Mouse (Mus musculus) hindbrain, embryonic 15.5 days (tissue): ENCODE results near the gene Itm2c. TPM values are rescaled to one million over a fixed set of nuclear protein-coding genes. Genes with fewer than 3 reads are reported as not detected.

Source experiments
- ATAC-seq: fragments of 200-750 bp; cut with Nextera tagmentation; 2 replicates; pipeline ENCODE4 v1.8.0; 2017; ENCODE audit warnings: low read depth, moderate number of reproducible peaks, moderate TSS enrichment; ENCODE audit not compliant: low FRiP score
- H3K27ac ChIP-seq: fragments of 300-500 bp; sonication (generic); replicated peaks from 2 replicates; pipeline ENCODE4 v1.5.1; 2015; ENCODE audit warnings: mild to moderate bottlenecking, inconsistent platforms
- H3K27me3 ChIP-seq: fragments of 300-500 bp; sonication (generic); 2 replicates; pipeline ENCODE4 v1.6.1; 2015; ENCODE audit warnings: control low read depth, inconsistent platforms
- H3K36me3 ChIP-seq: fragments of 300-500 bp; sonication (generic); 2 replicates; pipeline ENCODE4 v1.6.1; 2015; ENCODE audit warnings: control low read depth, inconsistent platforms
- H3K4me1 ChIP-seq: fragments of 300-500 bp; sonication (generic); replicated peaks from 2 replicates; pipeline ENCODE4 v1.6.1; 2015; ENCODE audit warnings: control low read depth, inconsistent platforms
- H3K4me2 ChIP-seq: fragments of 300-500 bp; sonication (generic); 2 replicates; pipeline ENCODE4 v1.6.1; 2015; ENCODE audit warnings: moderate library complexity, mild to moderate bottlenecking, inconsistent platforms
- H3K4me3 ChIP-seq: fragments of 300-500 bp; sonication (generic); 2 replicates; pipeline ENCODE4 v1.5.1; 2015; ENCODE audit warnings: mild to moderate bottlenecking, inconsistent platforms
- H3K9ac ChIP-seq: fragments of 300-500 bp; sonication (generic); 2 replicates; pipeline ENCODE4 v1.6.1; 2015; ENCODE audit warnings: inconsistent platforms
- H3K9me3 ChIP-seq: fragments of 300-500 bp; sonication (generic); 2 replicates; pipeline ENCODE4 v1.6.1; 2016; ENCODE audit warnings: control low read depth, inconsistent platforms
- WGBS: fragments of 180-500 bp; shearing (Covaris S2); methylation state at CpG from one replicate; pipeline ENCODE4 v1.1.7; 2015; 5-methylcytosine and 5-hydroxymethylcytosine counted together
- polyA plus RNA-seq: library from polyadenylated mRNA; unstranded; fragments of >200 nt; fragmentation: Nextera tagmentation; extraction: Ambion mirVana; gene quantifications from 2 replicates; pipeline ENCODE4 v1.2.1, GENCODE M21; 2015

The Itm2c gene
- polyA plus RNA-seq = 204 TPM in 2 replicates

DNA sequence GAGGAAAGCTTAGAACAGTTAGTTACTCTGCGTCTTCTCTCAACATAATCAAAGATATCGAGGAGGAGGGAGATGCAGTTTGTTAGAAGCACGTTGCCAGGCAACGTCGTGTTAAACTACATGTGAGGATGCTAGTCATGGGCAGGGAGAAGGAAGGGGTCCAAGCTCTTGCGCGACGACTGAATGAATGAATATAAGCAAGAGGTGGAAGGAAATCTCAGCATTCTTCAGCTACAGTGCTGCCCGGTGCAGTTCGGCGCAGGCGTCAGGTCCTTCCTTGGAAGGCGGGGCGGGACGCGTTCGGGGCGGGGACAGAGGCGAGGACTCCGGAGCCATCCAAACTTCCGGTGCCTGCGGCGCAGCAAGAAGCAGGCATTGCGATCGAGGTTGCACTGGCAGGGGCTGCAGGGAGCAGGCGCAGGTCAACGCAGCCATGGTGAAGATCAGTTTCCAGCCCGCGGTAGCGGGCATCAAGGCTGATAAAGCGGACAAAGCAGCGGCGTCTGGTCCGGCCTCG lies at the start of gene Itm2c:
TSS of gene Itm2c (plus strand) at position 51 of the 517 bp plus-strand sequence.
- under 1% methylated on average over 35 of the region's 35 CpGs for WGBS
- H3K27ac ChIP-seq = peak within 1 kb of the TSS; percentile 88
- no peaks in the 10 kb centered on the region for H3K9me3 ChIP-seq
- no peaks in the 10 kb centered on the region for H3K36me3 ChIP-seq
- peak within 1 kb of the TSS; percentile 76 for H3K4me3 ChIP-seq
- peak; percentile 88 for ATAC-seq
- peak within 1 kb of the TSS; percentile 67 for H3K9ac ChIP-seq
- peaks cover 44% of the 10 kb centered on the region for H3K4me1 ChIP-seq
- no peaks in the 10 kb centered on the region for H3K27me3 ChIP-seq
- peak within 1 kb of the TSS; percentile 89 for H3K4me2 ChIP-seq

DNA sequence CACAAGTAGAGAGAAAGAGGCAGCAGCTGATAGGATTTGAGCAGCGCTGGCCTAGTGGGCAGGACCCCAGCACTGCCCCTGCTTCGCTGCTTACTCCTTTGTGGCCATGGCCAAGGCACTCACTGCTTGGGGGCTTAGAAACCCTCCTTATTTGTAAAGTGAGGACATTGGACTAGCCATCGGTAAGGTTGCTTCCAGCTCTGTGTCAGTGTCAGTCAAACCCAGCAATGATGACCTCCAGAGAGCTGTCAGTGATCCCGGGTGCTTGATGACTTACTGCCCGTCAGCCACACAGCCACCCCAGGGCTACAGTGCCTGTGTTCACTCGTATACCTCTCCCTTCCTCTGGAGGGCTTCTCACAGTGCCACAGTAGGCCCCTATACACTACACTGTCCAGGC lies 49.1 kb upstream of the Itm2c start:
- Histone ChIP-seq H3K27me3 (no peaks in the 10 kb centered on the region), H3K36me3 (peaks cover 27% of the 10 kb centered on the region), H3K4me3 (no peak overlapping the region), H3K4me2 (no peak overlapping the region), H3K9ac (no peak overlapping the region), H3K27ac (no peak overlapping the region), H3K9me3 (no peaks in the 10 kb centered on the region), H3K4me1 (no peaks in the 10 kb centered on the region)
- no peak for ATAC-seq
- WGBS = 84% methylated on average over 6 of the region's 6 CpGs

DNA sequence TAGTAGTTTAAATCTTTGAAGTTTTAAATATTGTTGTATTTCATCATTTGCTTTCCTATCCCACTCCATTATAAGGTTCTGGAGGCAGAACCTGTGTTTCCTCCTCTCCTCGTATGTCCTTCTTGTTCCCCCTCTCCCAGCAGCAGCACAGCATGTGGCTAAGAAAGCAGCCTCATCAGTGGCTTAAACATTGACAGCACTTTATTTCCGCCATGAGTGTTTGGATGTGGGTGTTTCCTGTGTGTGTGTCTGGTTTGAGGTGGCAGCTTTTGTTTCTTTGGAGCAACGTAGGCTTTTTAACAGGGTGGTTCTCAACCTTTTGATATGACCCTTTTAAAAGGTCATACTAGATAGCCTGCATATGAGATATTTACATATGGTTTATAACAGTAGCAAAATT lies 48.6 kb upstream of the Itm2c start:
- no peak overlapping the region for H3K9ac ChIP-seq
- no peaks in the 10 kb centered on the region for H3K27me3 ChIP-seq
- H3K36me3 ChIP-seq = peaks cover 32% of the 10 kb centered on the region
- WGBS = 67% methylated on average over 3 of the region's 3 CpGs
- no peak overlapping the region for H3K4me3 ChIP-seq
- no peaks in the 10 kb centered on the region for H3K4me1 ChIP-seq
- no peak overlapping the region for H3K27ac ChIP-seq
- no peak for ATAC-seq
- H3K9me3 ChIP-seq = no peaks in the 10 kb centered on the region
- H3K4me2 ChIP-seq = no peak overlapping the region

DNA sequence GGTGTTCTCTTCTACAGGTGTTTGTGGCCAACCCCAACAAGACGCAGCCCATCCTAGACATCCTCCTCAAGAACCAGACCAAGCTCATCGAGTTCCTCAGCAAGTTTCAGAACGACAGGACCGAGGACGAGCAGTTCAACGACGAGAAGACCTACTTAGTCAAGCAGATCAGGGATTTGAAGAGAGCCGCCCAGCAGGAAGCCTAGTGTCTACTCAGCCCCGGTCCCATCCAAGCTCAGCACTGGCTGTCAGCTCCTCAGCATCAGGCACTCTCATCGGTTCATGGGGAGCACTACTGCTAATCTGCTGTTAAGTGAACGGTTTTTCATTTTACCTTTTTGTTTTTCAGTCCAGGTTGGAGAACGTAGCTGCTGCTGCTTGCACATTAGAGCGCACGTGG lies 45.1 kb upstream of the Itm2c start:
- no peak for ATAC-seq
- H3K4me1 ChIP-seq = no peaks in the 10 kb centered on the region
- H3K9me3 ChIP-seq = no peaks in the 10 kb centered on the region
- no peak overlapping the region for H3K9ac ChIP-seq
- H3K27me3 ChIP-seq = no peaks in the 10 kb centered on the region
- 92% methylated on average over 14 of the region's 14 CpGs for WGBS
- no peak overlapping the region for H3K4me2 ChIP-seq
- peaks cover 36% of the 10 kb centered on the region for H3K36me3 ChIP-seq
- H3K27ac ChIP-seq = no peak overlapping the region
- no peak overlapping the region for H3K4me3 ChIP-seq

DNA sequence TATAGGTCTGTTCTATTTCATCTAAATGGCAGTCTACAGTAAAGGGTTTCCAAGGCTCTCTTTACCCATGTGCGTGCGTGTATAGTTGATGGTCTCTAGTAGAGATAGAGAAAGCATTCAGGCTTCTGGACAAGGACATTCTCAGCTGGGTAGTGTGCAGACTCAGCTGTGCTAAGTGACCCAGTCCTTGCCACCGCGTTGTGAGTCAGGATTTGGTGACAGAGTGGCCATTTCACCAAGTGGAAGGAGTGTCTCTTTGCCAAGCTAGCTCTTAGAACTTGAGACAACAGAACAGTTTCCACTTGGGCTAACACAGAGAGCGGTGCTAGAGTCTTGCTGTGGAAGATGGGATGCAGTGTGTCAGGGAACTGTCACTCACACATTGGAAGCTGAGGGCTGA lies 43.2 kb upstream of the Itm2c start:
- H3K36me3 ChIP-seq = peaks cover 34% of the 10 kb centered on the region

GRCm38 (mm10) chr1:85852996-85853689 lies 40.9 kb upstream of the Itm2c start:
- Histone ChIP-seq H3K4me3 (no peak overlapping the region), H3K27ac (no peak overlapping the region), H3K9ac (no peak overlapping the region), H3K4me2 (no peak overlapping the region), H3K4me1 (no peaks in the 10 kb centered on the region), H3K27me3 (no peaks in the 10 kb centered on the region), H3K9me3 (no peaks in the 10 kb centered on the region), H3K36me3 (peaks cover 23% of the 10 kb centered on the region)
- 81% methylated on average over 2 of the region's 2 CpGs for whole genome bisulfite sequencing
- ATAC-seq = peak; percentile 64; the same call in 1 of the 2 replicates

More for the DNA sequence above, 43.2 kb upstream of the Itm2c start:
- no peaks in the 10 kb centered on the region for H3K27me3 ChIP-seq
- no peak overlapping the region for H3K27ac ChIP-seq
- ATAC-seq = no peak
- H3K4me1 ChIP-seq = no peaks in the 10 kb centered on the region
- H3K9ac ChIP-seq = no peak overlapping the region
- no peaks in the 10 kb centered on the region for H3K9me3 ChIP-seq
- no peak overlapping the region for H3K4me2 ChIP-seq
- 88% methylated on average over 5 of the region's 5 CpGs for WGBS
- no peak overlapping the region for H3K4me3 ChIP-seq

- Histone ChIP-seq H3K9ac (no peak overlapping the region), H3K27ac (no peak overlapping the region), H3K27me3 (no peaks in the 10 kb centered on the region), H3K9me3 (no peaks in the 10 kb centered on the region), H3K4me1 (no peaks in the 10 kb centered on the region), H3K36me3 (peaks cover 17% of the 10 kb centered on the region), H3K4me3 (no peak overlapping the region), H3K4me2 (no peak overlapping the region)
- 83% methylated on average over 2 of the region's 2 CpGs for WGBS
- 0 out of 2 replicates have a peak, but pooled peaks have one; percentile 35 for ATAC-seq
Observed at GRCm38 (mm10) chr1:85853865-85854264, 40.2 kb upstream of the Itm2c start.

DNA sequence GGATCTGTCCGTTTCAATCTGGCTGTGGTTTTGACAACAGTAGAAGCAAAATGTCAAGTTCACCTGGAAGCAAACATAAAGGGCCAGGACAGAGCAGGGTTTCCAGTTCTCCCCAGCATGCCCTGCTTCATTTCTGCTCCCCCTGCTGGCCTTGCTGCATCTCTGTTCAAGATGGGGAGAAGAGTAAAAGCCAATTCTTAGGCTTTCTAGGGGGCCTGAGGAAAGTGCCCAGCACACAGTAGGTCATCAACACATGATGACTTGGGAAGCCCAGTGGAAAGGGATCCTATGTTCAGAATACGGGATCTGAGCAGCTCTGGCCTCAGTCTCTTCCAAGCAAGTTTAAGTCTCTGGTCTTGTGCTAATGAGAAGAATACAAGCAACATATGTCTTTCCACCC lies 39.6 kb upstream of the Itm2c start:
- no peaks in the 10 kb centered on the region for H3K27me3 ChIP-seq
- H3K4me1 ChIP-seq = no peaks in the 10 kb centered on the region
- no peaks in the 10 kb centered on the region for H3K9me3 ChIP-seq
- H3K9ac ChIP-seq = no peak overlapping the region
- no peak for ATAC-seq
- no peak overlapping the region for H3K27ac ChIP-seq
- 90% methylated on average over 2 of the region's 2 CpGs for WGBS
- H3K36me3 ChIP-seq = peaks cover 11% of the 10 kb centered on the region
- no peak overlapping the region for H3K4me2 ChIP-seq
- H3K4me3 ChIP-seq = no peak overlapping the region

- H3K4me1 ChIP-seq = no peaks in the 10 kb centered on the region
- H3K36me3 ChIP-seq = 0 out of 2 replicates have a peak, but pooled peaks cover 4% of the 10 kb centered on the region
- no peaks in the 10 kb centered on the region for H3K9me3 ChIP-seq
- ATAC-seq = no peak
- no peaks in the 10 kb centered on the region for H3K27me3 ChIP-seq
- no peak overlapping the region for H3K4me2 ChIP-seq
- H3K9ac ChIP-seq = no peak overlapping the region
- no peak overlapping the region for H3K4me3 ChIP-seq
- no peak overlapping the region for H3K27ac ChIP-seq
- WGBS = 89% methylated on average over 3 of the region's 3 CpGs
Observed at GRCm38 (mm10) chr1:85856266-85856665, 37.8 kb upstream of the Itm2c start.

GRCm38 (mm10) chr1:85857261-85857754 lies 36.8 kb upstream of the Itm2c start:
- no peaks in the 10 kb centered on the region for H3K4me1 ChIP-seq
- ATAC-seq = no peak
- whole genome bisulfite sequencing = 79% methylated on average over 6 of the region's 6 CpGs

GRCm38 (mm10) chr1:85864383-85864782 lies 29.7 kb upstream of the Itm2c start:
- Histone ChIP-seq H3K27me3 (no peaks in the 10 kb centered on the region), H3K27ac (no peak overlapping the region), H3K4me3 (no peak overlapping the region), H3K4me2 (no peak overlapping the region), H3K9ac (no peak overlapping the region), H3K4me1 (no peaks in the 10 kb centered on the region), H3K9me3 (peaks cover 7% of the 10 kb centered on the region; the same call in 1 of the 2 replicates), H3K36me3 (no peaks in the 10 kb centered on the region)
- no peak for ATAC-seq
- 83% methylated on average over 10 of the region's 10 CpGs for WGBS

More at GRCm38 (mm10) chr1:85857261-85857754, 36.8 kb upstream of the Itm2c start:
- Histone ChIP-seq H3K4me3 (no peak overlapping the region), H3K4me2 (no peak overlapping the region), H3K9me3 (peaks cover 5% of the 10 kb centered on the region; the same call in 1 of the 2 replicates), H3K36me3 (no peaks in the 10 kb centered on the region), H3K27ac (no peak overlapping the region), H3K9ac (no peak overlapping the region), H3K27me3 (no peaks in the 10 kb centered on the region)

GRCm38 (mm10) chr1:85870001-85870400 lies 24.1 kb upstream of the Itm2c start:
- Histone ChIP-seq H3K27me3 (no peaks in the 10 kb centered on the region), H3K4me3 (no peak overlapping the region), H3K4me1 (no peaks in the 10 kb centered on the region), H3K4me2 (no peak overlapping the region), H3K9me3 (no peaks in the 10 kb centered on the region), H3K36me3 (no peaks in the 10 kb centered on the region), H3K27ac (no peak overlapping the region), H3K9ac (no peak overlapping the region)
- 80% methylated on average over 7 of the region's 7 CpGs for WGBS
- ATAC-seq = no peak
